Comparison of ENCODE assay signal across 28 mouse cellular contexts in the genomic region with DNA sequence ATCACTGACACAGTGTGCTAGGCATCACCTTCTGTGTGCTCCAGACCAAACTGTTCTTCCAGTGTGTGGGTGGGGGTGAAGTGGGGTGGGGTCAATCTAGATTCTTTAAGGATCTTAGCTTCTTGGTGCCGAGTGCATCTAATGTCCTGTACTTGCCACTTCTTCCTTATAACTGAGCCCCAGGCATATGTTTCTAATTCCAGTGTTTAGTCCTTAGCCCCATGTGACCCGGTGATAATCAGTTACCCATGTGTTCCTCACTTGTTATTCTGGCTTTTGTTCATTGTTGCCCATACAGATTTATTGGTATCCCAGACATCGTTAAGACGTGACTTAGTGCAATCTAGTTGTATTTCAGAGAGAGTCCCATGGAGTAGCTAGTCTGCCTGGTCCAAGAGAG.
A peak's percentile ranks its signal among the peaks of the same experiment; 100 is the strongest.
DNase-seq lines count a peak whose midpoint lies in the region; ATAC-seq and TF ChIP-seq lines count a peak whose summit lies in the region.
"Had no signal": no experiment of that assay in that cellular context is flagged by ENCODE, and none has a peak within 500 bp of the region (broad histone marks: within the 10 kb centered on the region; RNA-seq: fewer than 3 reads in every experiment).

No protein-coding gene starts in this region.

- WGBS in embryonic facial prominence, embryonic 11.5 days, result 35% methylated on average over 4 of the region's 4 CpGs
- WGBS in embryonic facial prominence, embryonic 10.5 days, result 42% methylated on average over 4 of the region's 4 CpGs
- WGBS in lung, postnatal 0 days, result 78% methylated on average over 4 of the region's 4 CpGs
- WGBS in limb, embryonic 13.5 days, result 14% methylated on average over 4 of the region's 4 CpGs
- 76% methylated on average over 4 of the region's 4 CpGs for WGBS in hindbrain, embryonic 16.5 days

- no peak for ATAC-seq in embryonic facial prominence, embryonic 11.5 days (replicated peaks; ENCODE audit: insufficient number of reproducible peaks, low FRiP score, low TSS enrichment, low read depth)
- ATAC-seq in lung, postnatal 0 days, result no peak
- 0 out of 2 replicates have a peak, but pooled peaks have one; percentile 19 for ATAC-seq in limb, embryonic 13.5 days (ENCODE audit: low FRiP score, low read depth)
- ATAC-seq in hindbrain, embryonic 16.5 days, result no peak
- ATAC-seq: CD4-positive, CD25-positive, alpha-beta regulatory T cell, adult 4 months; forebrain, embryonic 14.5 days; forebrain, postnatal 0 days; inflammation-experienced regulatory T-cells, adult 6 months; intestine, embryonic 16.5 days had no signal

- H3K9ac ChIP-seq in embryonic facial prominence, embryonic 11.5 days (replicated peaks; ENCODE audit: low read length), result no peak overlapping the region
- H3K9ac ChIP-seq in lung, postnatal 0 days (replicated peaks; ENCODE audit: low read depth), result no peak overlapping the region
- no peak overlapping the region for H3K9ac ChIP-seq in limb, embryonic 13.5 days
- no peak overlapping the region for H3K9ac ChIP-seq in hindbrain, embryonic 16.5 days (ENCODE audit: low read depth, low read length)
- H3K9ac ChIP-seq: forebrain, postnatal 0 days; heart, embryonic 13.5 days; hindbrain, embryonic 12.5 days; hindbrain, embryonic 15.5 days had no signal

- no peak overlapping the region for H3K27ac ChIP-seq in embryonic facial prominence, embryonic 11.5 days (replicated peaks; ENCODE audit: low read depth, low read length)
- H3K27ac ChIP-seq in embryonic facial prominence, embryonic 10.5 days (replicated peaks), result no peak overlapping the region
- no peak overlapping the region for H3K27ac ChIP-seq in lung, postnatal 0 days (ENCODE audit: low read length)
- H3K27ac ChIP-seq in limb, embryonic 13.5 days, result no peak overlapping the region
- no peak overlapping the region for H3K27ac ChIP-seq in hindbrain, embryonic 16.5 days (ENCODE audit: low read depth, low read length)
- H3K27ac ChIP-seq: forebrain, embryonic 10.5 days; heart, adult 2 months; heart, embryonic 10.5 days; heart, embryonic 13.5 days; hindbrain, embryonic 12.5 days; hindbrain, embryonic 15.5 days had no signal

- TF ChIP-seq CTCF in lung, postnatal 0 days (IDR thresholded peaks at IDR 0.05), result no peak

- H3K27me3 ChIP-seq in embryonic facial prominence, embryonic 11.5 days (ENCODE audit: control insufficient read depth, insufficient read depth, low read length), result no peaks in the 10 kb centered on the region
- no peaks in the 10 kb centered on the region for H3K27me3 ChIP-seq in embryonic facial prominence, embryonic 10.5 days (replicated peaks; ENCODE audit: low read depth, poor library complexity, severe bottlenecking)
- H3K27me3 ChIP-seq in lung, postnatal 0 days (replicated peaks; ENCODE audit: insufficient read depth, low read length), result no peaks in the 10 kb centered on the region
- no peaks in the 10 kb centered on the region for H3K27me3 ChIP-seq in limb, embryonic 13.5 days
- no peaks in the 10 kb centered on the region for H3K27me3 ChIP-seq in hindbrain, embryonic 16.5 days (replicated peaks; ENCODE audit: control insufficient read depth, insufficient read depth, low read length)
- H3K27me3 ChIP-seq: heart, embryonic 13.5 days; hindbrain, embryonic 12.5 days; hindbrain, embryonic 15.5 days had no signal

- no peak overlapping the region for H3K4me3 ChIP-seq in embryonic facial prominence, embryonic 11.5 days (ENCODE audit: low read depth, low read length)
- H3K4me3 ChIP-seq in embryonic facial prominence, embryonic 10.5 days, result no peak overlapping the region
- no peak overlapping the region for H3K4me3 ChIP-seq in lung, postnatal 0 days (ENCODE audit: low read depth, low read length)
- no peak overlapping the region for H3K4me3 ChIP-seq in limb, embryonic 13.5 days
- no peak overlapping the region for H3K4me3 ChIP-seq in hindbrain, embryonic 16.5 days (ENCODE audit: low read length)
- H3K4me3 ChIP-seq: forebrain, embryonic 10.5 days; heart, adult 2 months; heart, embryonic 10.5 days; heart, embryonic 13.5 days; hindbrain, embryonic 12.5 days; hindbrain, embryonic 15.5 days had no signal

- no peak overlapping the region for H3K4me2 ChIP-seq in embryonic facial prominence, embryonic 11.5 days (ENCODE audit: low read depth, low read length)
- H3K4me2 ChIP-seq in lung, postnatal 0 days (replicated peaks; ENCODE audit: low read depth, low read length), result no peak overlapping the region
- H3K4me2 ChIP-seq in limb, embryonic 13.5 days (replicated peaks), result no peak overlapping the region
- no peak overlapping the region for H3K4me2 ChIP-seq in hindbrain, embryonic 16.5 days (ENCODE audit: low read length)
- H3K4me2 ChIP-seq: heart, embryonic 13.5 days; hindbrain, embryonic 12.5 days; hindbrain, embryonic 15.5 days had no signal

- peak; percentile 61 for DNase-seq in embryonic facial prominence, embryonic 11.5 days (ENCODE audit: low spot score)
- DNase-seq in embryonic facial prominence, embryonic 10.5 days (ENCODE audit: low spot score), result no peak
- DNase-seq in lung, postnatal 0 days (ENCODE audit: low spot score), result peak; percentile 3
- no peak for DNase-seq in lung, postnatal 14 days
- DNase-seq in hindlimb bud, embryonic 11.5 days (ENCODE audit: extremely low spot score, low read depth, low spot score), result peak; percentile 44
- no peak for DNase-seq in urinary bladder, postnatal 10 days (ENCODE audit: low spot score)
- DNase-seq: adrenal gland, adult 2 months; adrenal gland, postnatal 14 days; cerebellum, adult 11 months; cerebellum, adult 8-10 months; cerebellum, postnatal 10 days; cerebellum, postnatal 36 days; forebrain, postnatal 0 days; gastrocnemius, postnatal 14 days; heart, adult 2 months; heart, postnatal 14 days; kidney, adult 18-20 months had no signal

- no peaks in the 10 kb centered on the region for H3K36me3 ChIP-seq in embryonic facial prominence, embryonic 11.5 days (replicated peaks; ENCODE audit: control insufficient read depth, insufficient read depth, low read depth, low read length)
- no peaks in the 10 kb centered on the region for H3K36me3 ChIP-seq in embryonic facial prominence, embryonic 10.5 days (replicated peaks)
- H3K36me3 ChIP-seq in lung, postnatal 0 days (ENCODE audit: insufficient read depth, low read length), result no peaks in the 10 kb centered on the region
- H3K36me3 ChIP-seq in limb, embryonic 13.5 days, result no peaks in the 10 kb centered on the region
- H3K36me3 ChIP-seq in hindbrain, embryonic 16.5 days (ENCODE audit: control insufficient read depth, insufficient read depth, low read length), result no peaks in the 10 kb centered on the region
- H3K36me3 ChIP-seq: forebrain, embryonic 10.5 days; heart, embryonic 10.5 days; heart, embryonic 13.5 days; hindbrain, embryonic 12.5 days; hindbrain, embryonic 15.5 days had no signal

- no peak for TF ChIP-seq EP300 in lung, postnatal 0 days (IDR thresholded peaks at IDR 0.05)

- H3K4me1 ChIP-seq in embryonic facial prominence, embryonic 11.5 days (ENCODE audit: control insufficient read depth, insufficient read depth, low read length), result no peaks in the 10 kb centered on the region
- H3K4me1 ChIP-seq in embryonic facial prominence, embryonic 10.5 days, result peaks cover 31% of the 10 kb centered on the region
- H3K4me1 ChIP-seq in lung, postnatal 0 days (ENCODE audit: insufficient read depth, low read depth, low read length), result no peaks in the 10 kb centered on the region
- no peaks in the 10 kb centered on the region for H3K4me1 ChIP-seq in limb, embryonic 13.5 days
- H3K4me1 ChIP-seq in hindbrain, embryonic 16.5 days (ENCODE audit: control insufficient read depth, insufficient read depth, low read depth, low read length), result no peaks in the 10 kb centered on the region
- H3K4me1 ChIP-seq: hindbrain, embryonic 12.5 days; hindbrain, embryonic 15.5 days had no signal

- no peaks in the 10 kb centered on the region for H3K9me3 ChIP-seq in embryonic facial prominence, embryonic 11.5 days (replicated peaks; ENCODE audit: control insufficient read depth, low read length)
- H3K9me3 ChIP-seq in embryonic facial prominence, embryonic 10.5 days, result no peaks in the 10 kb centered on the region
- no peaks in the 10 kb centered on the region for H3K9me3 ChIP-seq in lung, postnatal 0 days (ENCODE audit: low read length)
- H3K9me3 ChIP-seq in limb, embryonic 13.5 days, result no peaks in the 10 kb centered on the region
- no peaks in the 10 kb centered on the region for H3K9me3 ChIP-seq in hindbrain, embryonic 16.5 days (ENCODE audit: control insufficient read depth, low read length)
- H3K9me3 ChIP-seq: forebrain, embryonic 10.5 days; heart, embryonic 10.5 days; heart, embryonic 13.5 days; hindbrain, embryonic 12.5 days; hindbrain, embryonic 15.5 days had no signal

Comparison
In these comparisons a context has a peak if more than half of its experiments do, and no peak if none do; other contexts are left out.
1. DNase-seq: peak in embryonic facial prominence, embryonic 11.5 days (single experiment), lung, postnatal 0 days (single experiment) and hindlimb bud, embryonic 11.5 days (single experiment); none in embryonic facial prominence, embryonic 10.5 days (single experiment), lung, postnatal 14 days (single experiment) and urinary bladder, postnatal 10 days (single experiment).